Mouse (Mus musculus) layer of hippocampus, adult 18-20 months (tissue): ENCODE measurements around the gene Hist1h2bq. TPM values are rescaled to one million over a fixed set of nuclear protein-coding genes. Genes with fewer than 3 reads are reported as not detected.
"Not testable (repeated sequence)": the region's sequence is repeated elsewhere in the genome, so short reads cannot be mapped to it uniquely, and the experiment has no call there.

Experiments used
- DNase-seq, 2 experiments: peaks; one replicate each; pipeline ENCODE4 v3.0.0; 2022; ENCODE audit warnings: low spot score in 2 of 2
- long read RNA-seq: library from polyadenylated mRNA; stranded (forward); transcript quantifications from one replicate; pipeline ENCODE4 v2.0.0, GENCODE M21; 2021
- total RNA-seq, 2 experiments: library from RNA; stranded (reverse); gene quantifications; 2 replicates each; pipeline ENCODE4 v1.2.3; 2021

The Hist1h2bq gene
- total RNA-seq, result 10 to 100 TPM; 36.0 to 39.2 TPM
- long read RNA-seq, partial matches to known transcripts, result 0 of 1 reads
- long read RNA-seq, other reads (novel, unspliced or antisense), result 1 of 1 reads

- not testable (repeated sequence) for DNase-seq
These were observed at the start of gene Hist1h2bq, which contains the start of gene Hist1h2ao for GRCm38 (mm10) chr13:21810073-21810472. Gene Hist1h2bq (minus strand): TSS chr13:21810197. Gene Hist1h2ao (plus strand): TSS chr13:21810465.

GRCm38 (mm10) chr13:21855698-21856162, 45.7 kb upstream of the Hist1h2bq start:
- peak; percentile 60 to 89 for DNase-seq

- DNase-seq, result peak; percentile 82 to 95
These were observed 45.1 kb upstream of the Hist1h2bq start for GRCm38 (mm10) chr13:21855146-21855545.

GRCm38 (mm10) chr13:21852215-21852945, 42.4 kb upstream of the Hist1h2bq start:
- no peak for DNase-seq

- DNase-seq, result not testable (repeated sequence)
These were observed 40.7 kb upstream of the Hist1h2bq start for GRCm38 (mm10) chr13:21850696-21851095.

GRCm38 (mm10) chr13:21847883-21848282, 37.9 kb upstream of the Hist1h2bq start:
- DNase-seq, result peak; percentile 9 to 18

GRCm38 (mm10) chr13:21846356-21846755, 36.4 kb upstream of the Hist1h2bq start:
- not testable (repeated sequence) for DNase-seq

GRCm38 (mm10) chr13:21840508-21840907, 30.5 kb upstream of the Hist1h2bq start:
- not testable (repeated sequence) for DNase-seq

GRCm38 (mm10) chr13:21833461-21833860, 23.5 kb upstream of the Hist1h2bq start, which contains the start of the genes Hist1h2ap and Hist1h2br:
Gene Hist1h2ap (minus strand): TSS chr13:21833507.
Gene Hist1h2br (plus strand): TSS chr13:21833743.
- DNase-seq, result not testable (repeated sequence)

- peak; percentile 29 to 58 for DNase-seq
These were observed 21.7 kb upstream of the Hist1h2bq start, which contains the start of gene Hist1h4n for GRCm38 (mm10) chr13:21831418-21832394. Gene Hist1h4n (minus strand): TSS chr13:21832196.

- DNase-seq, result no peak
These were observed 20.3 kb upstream of the Hist1h2bq start for GRCm38 (mm10) chr13:21830344-21830743.

- DNase-seq, result no peak
These were observed 18.5 kb upstream of the Hist1h2bq start for GRCm38 (mm10) chr13:21828511-21828910.

- not testable (repeated sequence) for DNase-seq
These were observed 10.3 kb upstream of the Hist1h2bq start for GRCm38 (mm10) chr13:21820082-21820890.

- not testable (repeated sequence) for DNase-seq
These were observed 2.1 kb upstream of the Hist1h2bq start for GRCm38 (mm10) chr13:21812092-21812491.

- DNase-seq, result peak; percentile 25 to 60
These were observed 1.5 kb upstream of the Hist1h2bq start, which contains the start of gene Hist1h4m for GRCm38 (mm10) chr13:21811539-21811938. Gene Hist1h4m (plus strand): TSS chr13:21811746.

- DNase-seq, result not testable (repeated sequence)
These were observed 1.1 kb upstream of the Hist1h2bq start for GRCm38 (mm10) chr13:21811074-21811473.

GRCm38 (mm10) chr13:21803058-21803457, 6.9 kb downstream of the Hist1h2bq start:
- DNase-seq, result not testable (repeated sequence)

- not testable (repeated sequence) for DNase-seq
These were observed 12.8 kb downstream of the Hist1h2bq start for GRCm38 (mm10) chr13:21797163-21797562.

- DNase-seq, result no peak
These were observed 14.4 kb downstream of the Hist1h2bq start for GRCm38 (mm10) chr13:21795584-21795983.
